Mouse (Mus musculus): ENCODE data around the gene Tacr2.
A peak's percentile ranks its signal among the peaks of the same experiment; 100 is the strongest.

Gene Tacr2

DNA sequence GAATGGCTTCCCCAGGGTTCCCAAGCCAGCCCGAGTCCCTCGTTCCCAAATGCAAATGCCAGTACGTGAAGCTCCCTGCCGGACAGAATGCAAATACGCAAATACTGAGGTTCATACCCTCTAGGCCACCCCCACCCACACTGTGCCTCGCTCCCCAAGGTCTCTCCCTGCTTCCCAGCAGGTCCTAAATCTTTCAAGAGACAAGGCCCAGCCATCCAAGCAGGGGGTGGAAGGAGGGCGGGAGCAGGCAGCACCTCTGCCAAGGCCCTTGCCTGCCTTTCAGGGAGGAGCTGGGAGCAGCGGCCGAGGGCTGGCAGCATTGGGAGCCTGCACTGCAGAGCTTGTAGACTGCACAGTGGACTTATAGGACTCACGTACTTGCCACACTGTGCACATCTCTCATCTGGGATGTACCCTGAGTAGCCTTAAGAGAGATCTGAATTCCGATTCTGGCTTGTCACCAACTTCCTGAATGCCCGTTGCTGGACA, at the start of gene Tacr2:
Gene Tacr2, plus strand, starts transcription at position 439 of the 489 bp plus-strand sequence.
- DNase-seq = no peak

DNA sequence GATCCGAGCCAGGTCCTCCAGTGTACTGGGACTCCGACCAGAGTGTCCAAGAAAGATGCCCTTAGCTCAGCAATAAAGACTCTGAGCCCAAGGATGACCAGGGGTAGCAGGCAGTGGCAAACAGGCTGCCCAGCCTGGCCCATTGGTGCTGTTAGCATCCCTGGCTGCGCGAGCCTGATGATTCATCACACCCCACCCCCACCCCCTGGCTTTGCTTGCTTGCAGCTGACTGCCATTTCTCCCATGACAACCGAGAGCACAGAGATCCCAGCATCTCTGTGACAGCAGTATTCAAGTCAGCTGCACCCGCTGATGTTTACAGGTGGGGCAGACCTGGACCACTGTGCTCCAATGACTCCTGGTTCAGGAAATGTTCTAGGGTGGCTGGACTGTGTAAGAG, 49.7 kb upstream of the Tacr2 start:
- no peak for DNase-seq

GRCm38 (mm10) chr10:62208241-62208896, 43.9 kb upstream of the Tacr2 start:
- DNase-seq = no peak

DNA sequence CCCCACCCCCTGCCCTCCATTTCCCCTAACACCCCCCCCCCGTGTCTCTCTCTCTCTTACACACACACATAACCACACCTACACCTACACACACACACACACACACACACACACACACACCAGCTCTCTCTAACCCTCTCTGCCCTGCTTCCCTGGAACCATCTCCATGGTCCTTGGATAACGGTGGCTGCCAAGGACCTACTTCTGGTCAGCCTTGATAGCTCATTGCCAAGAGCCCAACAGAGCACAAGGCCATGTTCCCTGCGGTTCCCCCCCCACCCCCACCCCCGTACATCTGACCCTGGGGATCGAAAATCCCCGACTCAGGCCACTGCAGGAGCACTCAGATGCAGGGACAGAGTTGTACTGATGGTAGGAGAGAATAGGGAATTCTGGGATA, 40.9 kb upstream of the Tacr2 start:
- DNase-seq = no peak

GRCm38 (mm10) chr10:62215169-62215616, 37.0 kb upstream of the Tacr2 start:
- no peak for DNase-seq

- no peak for DNase-seq
These were observed 36.6 kb upstream of the Tacr2 start for GRCm38 (mm10) chr10:62215633-62216032.

- DNase-seq = no peak
These were observed 35.6 kb upstream of the Tacr2 start for GRCm38 (mm10) chr10:62216595-62216994.

GRCm38 (mm10) chr10:62217196-62217595, 35.0 kb upstream of the Tacr2 start:
- no peak for DNase-seq

- DNase-seq = no peak
These were observed 34.0 kb upstream of the Tacr2 start for GRCm38 (mm10) chr10:62218044-62218788.

DNA sequence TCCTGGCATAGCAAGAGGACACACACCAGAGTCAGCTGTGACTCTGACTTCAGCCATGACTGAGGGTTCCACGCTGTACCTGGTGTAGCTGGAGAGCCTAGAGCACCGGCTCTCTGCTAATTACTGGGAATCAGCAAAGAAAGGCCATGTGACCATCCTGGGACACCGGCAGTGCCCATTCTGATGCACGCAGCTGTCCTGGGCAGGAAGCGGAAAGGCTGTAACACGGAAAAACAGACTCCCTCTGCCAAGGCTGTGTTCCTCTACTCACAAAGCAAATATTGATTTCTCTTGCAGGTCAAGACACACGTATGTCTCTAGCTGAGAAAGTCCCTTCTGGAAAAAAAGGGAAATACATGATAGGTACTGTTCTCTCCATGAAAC, 33.5 kb upstream of the Tacr2 start:
- no peak for DNase-seq

GRCm38 (mm10) chr10:62220732-62221514, 31.3 kb upstream of the Tacr2 start:
- DNase-seq = no peak

- DNase-seq = no peak
These were observed 30.6 kb upstream of the Tacr2 start for GRCm38 (mm10) chr10:62221647-62222046.

DNA sequence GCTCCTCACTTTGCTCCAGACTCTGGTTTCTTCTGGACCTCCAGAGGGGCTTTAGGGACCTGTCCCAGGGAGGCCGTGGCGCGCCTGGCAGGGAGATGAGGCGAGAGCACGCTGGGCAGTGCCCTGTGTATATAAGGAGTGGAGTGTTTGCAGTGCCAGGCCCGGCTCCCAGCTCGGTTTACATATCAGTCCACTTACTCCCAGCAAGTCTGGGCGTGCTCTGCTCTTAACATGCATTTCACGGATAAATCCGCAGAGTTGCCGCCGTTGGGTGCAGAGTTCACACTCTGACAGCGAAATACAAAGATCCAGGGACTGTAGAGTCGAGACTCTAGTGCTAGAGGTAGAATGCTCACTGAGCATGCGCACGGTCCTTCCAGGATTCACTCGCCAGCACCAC, 29.5 kb upstream of the Tacr2 start:
- DNase-seq = no peak

DNA sequence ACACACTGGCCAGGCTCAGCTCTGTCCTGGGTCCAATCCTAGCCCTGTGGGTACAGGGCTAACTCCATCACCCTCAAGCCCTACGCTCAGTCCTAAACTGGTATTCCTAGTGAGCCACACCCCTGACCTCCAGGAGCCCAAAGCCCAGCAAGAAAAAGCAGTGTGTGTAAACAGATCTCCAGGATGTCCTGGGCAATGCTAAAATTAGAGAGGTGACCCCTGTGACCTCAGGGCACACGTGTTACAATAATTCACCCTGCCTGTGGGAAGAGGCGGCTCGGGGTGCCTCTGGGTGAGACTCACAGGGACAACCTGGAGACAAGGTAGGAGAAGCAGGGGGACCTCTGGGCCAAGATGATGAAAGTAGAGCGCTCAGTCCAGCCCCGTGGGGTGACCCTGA, 28.0 kb upstream of the Tacr2 start:
- no peak for DNase-seq

DNA sequence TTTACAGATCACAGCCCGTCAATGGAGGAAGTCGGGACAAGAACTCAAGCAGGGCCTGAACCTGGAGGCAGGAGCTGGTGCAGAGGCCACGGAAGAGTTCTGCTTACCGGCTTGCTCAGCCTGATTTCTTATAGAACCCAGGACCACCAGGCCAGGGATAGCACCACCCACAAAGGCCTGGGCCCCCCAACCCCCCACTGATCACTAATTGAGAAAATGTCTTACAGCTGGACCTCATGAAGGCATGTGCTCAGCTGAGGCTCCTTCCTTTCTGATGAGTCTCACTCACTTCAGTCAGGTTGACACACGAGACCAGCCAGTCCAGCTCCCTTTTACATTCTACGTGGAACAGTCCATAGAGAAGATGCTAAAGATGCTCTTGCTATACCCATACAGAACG, 26.4 kb upstream of the Tacr2 start:
- DNase-seq = no peak

DNA sequence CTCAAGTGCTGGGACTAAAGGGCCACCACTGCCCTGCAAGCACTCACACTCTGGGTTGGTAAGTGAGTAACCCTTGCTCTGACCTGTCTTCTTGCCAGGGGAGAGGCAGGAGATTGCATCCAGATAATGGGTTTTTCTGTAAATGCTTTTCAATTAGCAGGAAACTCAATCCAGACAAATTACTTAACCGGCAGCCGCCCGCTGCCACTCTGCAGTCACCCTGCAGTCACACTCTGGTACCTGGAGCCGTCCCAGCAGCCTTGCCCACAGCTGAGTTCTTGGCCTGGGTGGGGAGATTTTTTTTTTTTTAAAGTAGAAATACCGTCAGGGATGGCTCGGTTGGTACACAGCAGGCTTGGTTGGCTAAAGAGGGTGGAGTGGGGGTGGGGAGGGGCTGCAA, 24.1 kb upstream of the Tacr2 start:
- DNase-seq = no peak

DNA sequence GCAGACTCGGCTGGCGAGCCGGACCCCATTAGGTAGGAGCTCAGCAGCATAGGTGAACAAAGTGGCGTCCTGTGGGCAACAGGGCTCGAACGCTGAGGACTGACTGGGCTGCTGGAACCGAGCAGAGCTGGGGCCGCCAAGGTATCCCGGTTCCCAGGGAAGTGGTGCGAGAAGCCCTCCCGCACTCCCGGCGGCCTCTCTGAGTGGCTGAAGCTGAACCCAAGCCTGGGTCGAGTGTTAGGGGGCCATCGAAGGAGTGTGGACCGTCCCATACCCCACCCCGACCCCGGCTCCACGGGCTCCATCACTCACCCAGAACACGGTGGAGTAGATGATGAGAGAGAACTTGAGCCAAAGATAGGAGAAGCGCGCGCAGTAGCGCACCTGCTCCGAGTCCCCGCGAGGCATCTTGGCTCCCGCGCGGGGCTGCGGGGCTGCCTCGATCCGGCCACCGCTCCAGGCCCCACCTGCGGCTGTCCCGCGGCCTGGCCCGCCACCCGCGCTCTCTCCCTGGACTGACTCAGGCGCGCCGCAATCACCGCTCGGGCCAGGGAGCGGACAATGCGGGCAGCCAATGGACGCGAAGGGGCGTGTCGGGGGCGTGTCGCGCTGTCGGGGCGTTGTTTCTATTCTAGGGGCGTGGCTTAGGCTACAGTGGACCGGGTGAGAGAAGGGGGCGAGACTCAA, 21.4 kb upstream of the Tacr2 start, which contains the start of gene Tspan15:
Gene Tspan15, minus strand, starts transcription at position 544 of the 687 bp plus-strand sequence.
- peak; percentile 82 for DNase-seq

GRCm38 (mm10) chr10:62231395-62231732, 20.9 kb upstream of the Tacr2 start:
- DNase-seq = no peak

- no peak for DNase-seq
These were observed 20.4 kb upstream of the Tacr2 start for GRCm38 (mm10) chr10:62231811-62232210.

GRCm38 (mm10) chr10:62236165-62236564, 16.1 kb upstream of the Tacr2 start:
- no peak for DNase-seq

DNA sequence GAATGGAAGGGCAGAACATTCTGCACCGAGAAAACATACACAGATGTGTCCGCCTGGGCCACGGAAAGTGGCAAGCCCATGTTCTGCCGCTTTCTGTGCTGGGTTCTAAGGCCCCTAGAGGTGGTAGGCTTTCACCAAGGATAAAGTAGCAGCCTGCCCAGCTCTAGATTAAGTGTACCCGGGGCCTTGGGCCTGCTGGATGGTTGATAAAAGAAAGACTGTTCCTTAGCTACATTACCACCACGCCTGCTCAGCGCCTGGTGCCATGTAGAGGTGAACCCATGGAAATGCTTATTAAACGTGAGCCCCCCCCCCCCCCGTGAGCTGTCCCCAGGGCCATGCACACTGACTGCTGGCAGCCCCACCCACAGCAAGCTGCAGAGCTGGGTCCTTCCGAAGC, 15.0 kb upstream of the Tacr2 start:
- DNase-seq = no peak

DNA sequence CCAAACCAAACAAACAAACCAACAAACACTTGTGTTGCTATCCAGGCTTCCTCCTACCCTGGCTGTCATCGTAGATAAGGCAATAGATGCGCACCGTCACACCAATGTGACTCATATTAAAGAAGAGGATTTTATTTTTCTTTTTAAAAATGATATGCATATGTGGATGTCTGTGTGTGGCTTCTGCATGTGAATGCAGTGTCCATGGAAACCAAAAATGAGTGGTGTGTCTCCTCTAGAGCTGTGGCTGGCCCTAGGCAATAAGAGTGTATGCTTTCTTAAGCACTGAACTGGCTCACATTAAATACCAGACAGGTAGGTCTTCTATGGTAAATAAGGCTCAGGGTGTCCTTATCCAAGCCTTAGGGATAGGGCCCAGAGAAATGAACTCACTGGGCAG, 13.6 kb upstream of the Tacr2 start:
- DNase-seq = no peak

- DNase-seq = no peak
These were observed 13.0 kb upstream of the Tacr2 start for GRCm38 (mm10) chr10:62239270-62239669.
